Comparison of ENCODE assay signal across 8 mouse cellular contexts in genomic region chr11:69415668-69416451, GRCm38 (mm10). TPM values are rescaled to one million over a fixed set of nuclear protein-coding genes. Genes with fewer than 3 reads are reported as not detected.
DNase-seq lines count a peak whose midpoint lies in the region; ATAC-seq and TF ChIP-seq lines count a peak whose summit lies in the region.

No protein-coding gene starts in this region.

- ATAC-seq in heart, embryonic 16.5 days (replicated peaks; ENCODE audit: extremely low read depth, insufficient read depth, low FRiP score), result peak; percentile 4; the same call in 1 of the 2 replicates
- 0 out of 2 replicates have a peak, but pooled peaks have one; percentile 13 for ATAC-seq in midbrain, embryonic 11.5 days (ENCODE audit: low FRiP score)

- peak overlapping the region; percentile 90 for H3ac ChIP-seq in C2C12 (ENCODE audit: control insufficient read depth, insufficient read length, low read depth)

- H3K27me3 ChIP-seq in C2C12 (ENCODE audit: control insufficient read depth, insufficient read depth, insufficient read length) (no peaks in the 10 kb centered on the region), ES-Bruce4 (ENCODE audit: control insufficient read depth, insufficient read depth, low read length, poor library complexity, severe bottlenecking) (no peaks in the 10 kb centered on the region)
- H3K27me3 ChIP-seq in heart, embryonic 16.5 days (ENCODE audit: control insufficient read depth, insufficient read depth, low read length), result peaks cover 2% of the 10 kb centered on the region
- H3K27me3 ChIP-seq in midbrain, embryonic 11.5 days (ENCODE audit: control insufficient read depth, insufficient read depth, low read length), result peaks cover 1% of the 10 kb centered on the region

- TF ChIP-seq POLR2A in ES-Bruce4 (IDR thresholded peaks at IDR 0.05; ENCODE audit: insufficient read depth, low read length), result no peak
- 0 out of 2 replicates have a peak, but pooled peaks have one; percentile 11 for TF ChIP-seq POLR2A in cortical plate, adult 2 months (IDR thresholded peaks at IDR 0.05; ENCODE audit: extremely low read depth, insufficient read depth, low read length)

- no peak overlapping the region; the same call in 1 of the 2 replicates for H3K27ac ChIP-seq in ES-Bruce4 (ENCODE audit: insufficient read depth, low read length)
- peak overlapping the region; percentile 49 for H3K27ac ChIP-seq in cortical plate, adult 2 months (ENCODE audit: insufficient read depth, low read length)
- H3K27ac ChIP-seq in heart, embryonic 16.5 days (ENCODE audit: low read length), result peak overlapping the region; percentile 99
- peak overlapping the region; percentile 99 for H3K27ac ChIP-seq in midbrain, embryonic 11.5 days (ENCODE audit: low read depth, low read length)

- peak; percentile 61 to 90 for DNase-seq in kidney, postnatal 25 days
- peak; percentile 93 for DNase-seq in midbrain, embryonic 11.5 days (ENCODE audit: low spot score, missing footprints)
- peak; percentile 70 for DNase-seq in thymus, postnatal 0 days (ENCODE audit: low spot score)
- DNase-seq in frontal cortex, postnatal 36 days (ENCODE audit: low spot score in 2 of 2), result no peak

- peak overlapping the region; percentile 78 for H3K4me3 ChIP-seq in C2C12 (ENCODE audit: insufficient read depth, poor library complexity, severe bottlenecking)
- H3K4me3 ChIP-seq in ES-Bruce4 (ENCODE audit: low read depth, low read length), result peak overlapping the region; percentile 80
- H3K4me3 ChIP-seq in cortical plate, adult 2 months (ENCODE audit: insufficient read depth, low read length), result peak overlapping the region; percentile 68
- H3K4me3 ChIP-seq in heart, embryonic 16.5 days (ENCODE audit: low read length), result peak overlapping the region; percentile 79
- H3K4me3 ChIP-seq in midbrain, embryonic 11.5 days (ENCODE audit: low read depth, low read length), result peak overlapping the region; percentile 84

- no peak for TF ChIP-seq CTCF in C2C12 (IDR thresholded peaks at IDR 0.05; ENCODE audit: control insufficient read depth, insufficient read depth, insufficient read length)
- TF ChIP-seq CTCF in ES-Bruce4 (IDR thresholded peaks at IDR 0.05; ENCODE audit: low read depth, low read length), result no peak
- no peak for TF ChIP-seq CTCF in cortical plate, adult 2 months (IDR thresholded peaks at IDR 0.05; ENCODE audit: extremely low read depth, insufficient read depth, low read length)

- no peaks in the 10 kb centered on the region for H3K9me3 ChIP-seq in ES-Bruce4 (replicated peaks; ENCODE audit: control insufficient read depth, insufficient read depth, low read length, poor library complexity, severe bottlenecking)
- no peaks in the 10 kb centered on the region for H3K9me3 ChIP-seq in heart, embryonic 16.5 days (replicated peaks; ENCODE audit: control insufficient read depth, low read length)
- H3K9me3 ChIP-seq in midbrain, embryonic 11.5 days (ENCODE audit: control insufficient read depth, low read length), result no peaks in the 10 kb centered on the region

- H3K9ac ChIP-seq in ES-Bruce4 (ENCODE audit: low read depth, poor library complexity, severe bottlenecking), result peak overlapping the region; percentile 80
- peak overlapping the region; percentile 85 for H3K9ac ChIP-seq in heart, embryonic 16.5 days (ENCODE audit: low read length)
- peak overlapping the region; percentile 99 for H3K9ac ChIP-seq in midbrain, embryonic 11.5 days (ENCODE audit: low read length)

- H3K79me2 ChIP-seq in C2C12 (ENCODE audit: control insufficient read depth, insufficient read depth), result peaks cover 56% of the 10 kb centered on the region

- peak overlapping the region; percentile 99 for H3K4me2 ChIP-seq in heart, embryonic 16.5 days (ENCODE audit: low read depth, low read length)
- H3K4me2 ChIP-seq in midbrain, embryonic 11.5 days, result peak overlapping the region; percentile 91

- peaks cover 26% of the 10 kb centered on the region for H3K36me3 ChIP-seq in C2C12 (ENCODE audit: control insufficient read depth, insufficient read depth)
- no peaks in the 10 kb centered on the region for H3K36me3 ChIP-seq in ES-Bruce4 (ENCODE audit: control insufficient read depth, insufficient read depth, low read length, poor library complexity, severe bottlenecking)
- H3K36me3 ChIP-seq in heart, embryonic 16.5 days (ENCODE audit: control insufficient read depth, insufficient read depth), result peaks cover 6% of the 10 kb centered on the region; the same call in 1 of the 2 replicates
- H3K36me3 ChIP-seq in midbrain, embryonic 11.5 days (ENCODE audit: control insufficient read depth, insufficient read depth, low read length), result no peaks in the 10 kb centered on the region

- WGBS in heart, embryonic 16.5 days, result under 1% methylated on average over 15 of the region's 25 CpGs
- 0% methylated on average over 12 of the region's 25 CpGs for WGBS in midbrain, embryonic 11.5 days

- H3K79me3 ChIP-seq in C2C12 (ENCODE audit: low read depth), result peaks cover 23% of the 10 kb centered on the region

- H3K4me1 ChIP-seq in ES-Bruce4 (ENCODE audit: control insufficient read depth, insufficient read depth, low read length), result peaks cover 13% of the 10 kb centered on the region
- peaks cover 5% of the 10 kb centered on the region; the same call in 1 of the 2 replicates for H3K4me1 ChIP-seq in cortical plate, adult 2 months (ENCODE audit: control insufficient read depth, insufficient read depth, low read length)
- peaks cover 69% of the 10 kb centered on the region for H3K4me1 ChIP-seq in heart, embryonic 16.5 days (ENCODE audit: control insufficient read depth, insufficient read depth, low read length)
- peaks cover 63% of the 10 kb centered on the region for H3K4me1 ChIP-seq in midbrain, embryonic 11.5 days (ENCODE audit: control insufficient read depth, insufficient read depth, low read length)

- 0 out of 2 replicates have a peak, but pooled peaks have one; percentile 62 for TF ChIP-seq EP300 in ES-Bruce4 (IDR thresholded peaks at IDR 0.05; ENCODE audit: insufficient read depth, low read depth, low read length)

TF ChIP-seq in C2C12, 6 proteins besides CTCF, POLR2A, EP300 and RAD21:
- no peak for TF ChIP-seq MAX (IDR thresholded peaks at IDR 0.05)
- TF ChIP-seq MYOD1 (IDR thresholded peaks at IDR 0.05; ENCODE audit: control insufficient read depth, insufficient read length, low read depth), result no peak

RNA-seq across cellular contexts. Expression of gene Kdm6b, which starts 2.4 kb away (rescaled TPM):
- polyA plus RNA-seq in C2C12 (2012; fragmentation: generic; extraction: Trizol), result 9.0 TPM
- polyA plus RNA-seq in ES-Bruce4 (2011; ENCODE audit: insufficient read depth, insufficient read length, low read depth, missing spikeins), result 23.3 and 28.4 TPM in 2 replicates
- 5.0 and 5.3 TPM in 2 replicates for polyA plus RNA-seq in cortical plate, adult 2 months (2012; rRNA removed)
- polyA plus RNA-seq in heart, embryonic 16.5 days (2015; fragmentation: Nextera tagmentation; extraction: Ambion mirVana), result 17.3 and 18.2 TPM in 2 replicates
- polyA plus RNA-seq in midbrain, embryonic 11.5 days (2014; fragmentation: Nextera tagmentation; extraction: Ambion mirVana), result 30.2 and 31.7 TPM in 2 replicates
- 31.5 and 45.6 TPM in 2 replicates for polyA plus RNA-seq in thymus, postnatal 0 days (2015; fragmentation: Nextera tagmentation; extraction: Ambion mirVana)

RNA-seq across cellular contexts. Expression of gene Tmem88, which starts 17.8 kb away (rescaled TPM):
- polyA plus RNA-seq in C2C12 (2012; fragmentation: generic; extraction: Trizol), result 0.16 TPM
- 15.7 and 16.6 TPM in 2 replicates for polyA plus RNA-seq in ES-Bruce4 (2011; ENCODE audit: insufficient read depth, insufficient read length, low read depth, missing spikeins)
- 6.5 and 6.8 TPM in 2 replicates for polyA plus RNA-seq in cortical plate, adult 2 months (2012; rRNA removed)
- 39.6 and 45.2 TPM in 2 replicates for polyA plus RNA-seq in heart, embryonic 16.5 days (2015; fragmentation: Nextera tagmentation; extraction: Ambion mirVana)
- polyA plus RNA-seq in midbrain, embryonic 11.5 days (2014; fragmentation: Nextera tagmentation; extraction: Ambion mirVana), result 11.9 and 13.1 TPM in 2 replicates
- polyA plus RNA-seq in thymus, postnatal 0 days (2015; fragmentation: Nextera tagmentation; extraction: Ambion mirVana), result 10.4 and 12.9 TPM in 2 replicates

RNA-seq across cellular contexts. Expression of gene Cyb5d1, which starts 20.4 kb away (rescaled TPM):
- polyA plus RNA-seq in C2C12 (2012; fragmentation: generic; extraction: Trizol) (22.8 TPM), ES-Bruce4 (2011; ENCODE audit: insufficient read depth, insufficient read length, low read depth, missing spikeins) (21.1 and 21.5 TPM in 2 replicates)
- polyA plus RNA-seq in cortical plate, adult 2 months (2012; rRNA removed), result 34.3 and 35.6 TPM in 2 replicates
- 25.4 and 27.6 TPM in 2 replicates for polyA plus RNA-seq in heart, embryonic 16.5 days (2015; fragmentation: Nextera tagmentation; extraction: Ambion mirVana)
- polyA plus RNA-seq in midbrain, embryonic 11.5 days (2014; fragmentation: Nextera tagmentation; extraction: Ambion mirVana), result 44.6 and 50.5 TPM in 2 replicates
- polyA plus RNA-seq in thymus, postnatal 0 days (2015; fragmentation: Nextera tagmentation; extraction: Ambion mirVana), result 25.9 and 28.3 TPM in 2 replicates

RNA-seq across cellular contexts. Expression of gene Naa38, which starts 20.6 kb away (rescaled TPM):
- polyA plus RNA-seq in C2C12 (2012; fragmentation: generic; extraction: Trizol), result 229 TPM
- polyA plus RNA-seq in ES-Bruce4 (2011; ENCODE audit: insufficient read depth, insufficient read length, low read depth, missing spikeins), result 77.9 and 94.0 TPM in 2 replicates
- 215 and 222 TPM in 2 replicates for polyA plus RNA-seq in cortical plate, adult 2 months (2012; rRNA removed)
- polyA plus RNA-seq in heart, embryonic 16.5 days (2015; fragmentation: Nextera tagmentation; extraction: Ambion mirVana), result 134 and 135 TPM in 2 replicates
- polyA plus RNA-seq in midbrain, embryonic 11.5 days (2014; fragmentation: Nextera tagmentation; extraction: Ambion mirVana), result 120 and 130 TPM in 2 replicates
- polyA plus RNA-seq in thymus, postnatal 0 days (2015; fragmentation: Nextera tagmentation; extraction: Ambion mirVana), result 194 and 211 TPM in 2 replicates

RNA-seq across cellular contexts. Expression of gene Chd3, which starts 46.7 kb away (rescaled TPM):
- polyA plus RNA-seq in C2C12 (2012; fragmentation: generic; extraction: Trizol) (100 TPM), ES-Bruce4 (2011; ENCODE audit: insufficient read depth, insufficient read length, low read depth, missing spikeins) (21.9 and 25.7 TPM in 2 replicates)
- polyA plus RNA-seq in cortical plate, adult 2 months (2012; rRNA removed), result 242 and 274 TPM in 2 replicates
- 13.3 and 19.8 TPM in 2 replicates for polyA plus RNA-seq in heart, embryonic 16.5 days (2015; fragmentation: Nextera tagmentation; extraction: Ambion mirVana)
- polyA plus RNA-seq in midbrain, embryonic 11.5 days (2014; fragmentation: Nextera tagmentation; extraction: Ambion mirVana), result 38.2 and 39.4 TPM in 2 replicates
- polyA plus RNA-seq in thymus, postnatal 0 days (2015; fragmentation: Nextera tagmentation; extraction: Ambion mirVana), result 10.7 and 13.2 TPM in 2 replicates

Comparison
In these comparisons a context has a peak if more than half of its experiments do, and no peak if none do; other contexts are left out.
1. DNase-seq: peak in kidney, postnatal 25 days (2 of 2), midbrain, embryonic 11.5 days (single experiment) and thymus, postnatal 0 days (single experiment); none in frontal cortex, postnatal 36 days (0 of 2).
2. Peak in every context shown above with its lines, with median percentiles within 50 percentile points of each other: H3K4me3 ChIP-seq and H3K9ac ChIP-seq.